Mouse (Mus musculus) embryo, embryonic 10.5 days (tissue): ENCODE measurements around the gene Gata2.
A peak's percentile ranks its signal among the peaks of the same experiment; 100 is the strongest.

Experiments used
- DNase-seq: peaks from one replicate; pipeline ENCODE4 v3.0.0-alpha.2; 2015; ENCODE audit warnings: low spot score

Gata2 gene

DNA sequence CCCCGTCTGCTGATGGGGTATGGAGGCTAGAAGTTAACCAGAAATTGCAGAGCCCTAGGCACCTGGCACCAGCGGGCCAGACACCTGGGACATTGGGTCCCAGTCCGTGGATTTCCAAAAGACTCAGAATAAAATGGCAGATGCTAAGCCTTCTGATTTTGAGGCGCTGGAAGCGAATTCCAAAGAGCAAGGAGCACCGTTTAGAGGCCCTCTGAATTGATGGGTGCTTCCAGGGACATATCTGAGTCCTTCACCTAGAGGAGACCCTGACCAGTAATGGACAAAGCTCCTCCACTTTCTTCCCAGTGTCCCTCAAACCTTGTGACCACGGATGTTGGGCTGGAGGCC is 1.3 kb downstream of the Gata2 start:
- peak; percentile 50 for DNase-seq

- peak; percentile 56 for DNase-seq
Measured at GRCm38 (mm10) chr6:88196054-88196732, 2.5 kb downstream of the Gata2 start.

DNA sequence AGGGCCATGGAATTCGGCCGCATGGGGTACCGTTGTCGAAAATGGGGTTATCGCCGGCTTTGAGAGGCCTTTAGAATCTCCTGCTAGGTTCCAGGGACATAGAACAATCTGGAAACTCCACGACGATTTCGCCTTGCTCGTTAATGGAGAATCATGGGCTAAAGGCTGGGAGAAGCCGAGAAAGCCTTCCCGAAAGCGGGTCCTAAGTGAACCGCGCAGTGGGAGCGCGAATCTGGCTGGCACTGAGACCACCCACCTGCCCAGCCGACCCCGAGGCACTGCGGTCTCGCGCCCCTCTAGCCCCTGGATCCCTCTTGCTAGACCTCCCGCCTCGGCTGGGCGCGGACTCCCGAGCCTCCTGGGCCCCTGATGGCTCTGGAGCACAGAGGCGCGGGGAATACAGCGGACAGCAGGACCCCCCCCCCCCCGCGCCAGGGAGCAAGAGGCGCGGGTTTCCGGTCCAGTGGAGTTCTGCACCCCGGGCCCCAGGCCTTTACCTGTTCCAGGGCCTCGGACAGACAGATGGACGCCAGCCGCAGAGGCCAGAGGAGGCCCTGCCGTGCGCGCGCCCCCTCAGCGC is 3.1 kb downstream of the Gata2 start:
- peak; percentile 63 for DNase-seq

GRCm38 (mm10) chr6:88197313-88198069 is 3.8 kb downstream of the Gata2 start:
- peak; percentile 48 for DNase-seq

DNA sequence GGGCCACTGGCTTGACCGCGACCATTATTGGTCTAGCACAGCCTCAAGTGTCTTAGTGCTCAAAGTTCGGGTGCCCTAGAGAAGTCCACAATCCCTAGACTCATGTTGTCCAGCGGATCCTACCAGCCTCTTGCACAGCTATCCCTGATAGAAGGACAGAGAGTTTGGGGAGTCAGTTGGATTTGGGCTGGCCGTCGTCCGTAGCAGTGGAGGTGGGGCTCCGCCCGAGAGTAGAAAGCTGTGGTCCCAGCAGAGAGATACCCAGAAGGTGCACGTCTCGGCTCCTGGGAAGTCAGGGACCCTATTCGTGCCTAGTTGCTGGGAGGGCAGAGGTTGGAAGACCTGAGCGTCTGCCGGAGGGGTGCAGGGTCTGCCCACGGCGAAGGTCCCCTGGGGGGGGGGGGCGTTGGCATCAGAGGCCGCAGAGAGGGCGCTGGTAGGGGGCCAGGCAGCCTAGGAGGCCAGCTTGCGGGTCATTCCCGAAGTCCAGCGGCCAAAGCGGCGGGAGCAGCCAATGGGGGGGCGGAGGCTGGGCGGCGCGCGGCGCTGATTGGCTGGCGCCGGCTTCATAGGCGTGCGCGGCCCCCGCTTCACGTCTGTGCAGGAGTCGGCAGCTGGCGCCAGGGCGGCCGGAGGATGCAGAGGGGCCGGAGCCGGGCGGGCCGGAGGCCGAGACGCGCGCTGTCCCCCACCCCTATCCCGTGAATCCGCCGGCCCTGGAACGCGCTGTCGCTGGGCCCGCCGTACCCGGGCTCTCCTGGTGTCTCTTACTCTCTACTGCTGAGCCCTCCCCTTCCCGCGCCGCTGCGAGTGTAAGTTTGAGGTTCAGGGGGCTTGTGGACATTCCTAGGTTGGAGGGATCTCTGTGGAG is 4.6 kb downstream of the Gata2 start:
- DNase-seq = peak; percentile 92

- DNase-seq = no peak
Measured at GRCm38 (mm10) chr6:88199001-88199717, 5.5 kb downstream of the Gata2 start.

- peak; percentile 39 for DNase-seq
Measured at GRCm38 (mm10) chr6:88199718-88200692, 6.3 kb downstream of the Gata2 start.

DNA sequence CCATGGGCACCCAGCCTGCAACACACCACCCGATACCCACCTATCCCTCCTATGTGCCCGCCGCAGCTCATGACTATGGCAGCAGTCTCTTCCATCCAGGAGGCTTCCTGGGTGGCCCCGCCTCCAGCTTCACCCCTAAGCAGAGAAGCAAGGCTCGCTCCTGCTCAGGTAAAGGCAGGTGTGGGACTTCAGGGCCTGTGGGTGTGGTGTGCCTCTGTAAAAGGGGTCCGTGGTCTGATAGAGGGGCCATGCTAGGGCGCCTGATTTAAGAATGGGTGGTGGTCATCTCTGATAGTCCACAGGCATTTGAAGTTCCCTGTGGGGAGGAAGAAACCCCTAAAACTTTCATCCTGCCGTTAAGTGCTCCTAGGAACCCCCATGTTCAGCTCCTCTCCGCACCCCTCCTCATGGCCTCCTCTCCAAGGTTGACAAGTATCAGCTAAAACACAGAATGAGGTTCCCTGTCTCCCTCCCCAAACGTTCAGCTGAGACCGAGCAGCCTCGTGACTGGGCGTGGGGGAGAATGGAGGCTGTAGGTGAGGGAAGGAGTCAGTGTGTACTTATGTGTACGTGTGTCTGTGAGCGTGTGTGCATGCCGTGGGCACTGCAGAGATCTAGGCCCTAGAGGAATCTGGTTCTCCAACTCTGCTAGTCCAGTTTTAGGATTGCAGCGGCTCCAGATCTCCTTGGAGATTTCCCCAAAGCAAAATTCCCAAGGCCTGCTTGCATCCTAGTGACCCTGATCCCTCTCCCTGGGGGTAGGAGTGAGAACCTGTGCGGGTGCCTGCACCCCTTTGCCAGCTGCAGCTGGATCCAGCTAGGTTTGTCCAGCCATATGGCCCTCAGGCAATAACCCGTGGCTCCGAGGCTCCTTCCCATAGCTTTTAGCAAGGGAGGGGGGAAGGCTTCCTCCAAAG is 7.3 kb downstream of the Gata2 start:
- peak; percentile 42 for DNase-seq

GRCm38 (mm10) chr6:88201926-88202700 is 8.4 kb downstream of the Gata2 start:
- DNase-seq = no peak

GRCm38 (mm10) chr6:88202921-88203690 is 9.4 kb downstream of the Gata2 start:
- DNase-seq = peak; percentile 66

DNA sequence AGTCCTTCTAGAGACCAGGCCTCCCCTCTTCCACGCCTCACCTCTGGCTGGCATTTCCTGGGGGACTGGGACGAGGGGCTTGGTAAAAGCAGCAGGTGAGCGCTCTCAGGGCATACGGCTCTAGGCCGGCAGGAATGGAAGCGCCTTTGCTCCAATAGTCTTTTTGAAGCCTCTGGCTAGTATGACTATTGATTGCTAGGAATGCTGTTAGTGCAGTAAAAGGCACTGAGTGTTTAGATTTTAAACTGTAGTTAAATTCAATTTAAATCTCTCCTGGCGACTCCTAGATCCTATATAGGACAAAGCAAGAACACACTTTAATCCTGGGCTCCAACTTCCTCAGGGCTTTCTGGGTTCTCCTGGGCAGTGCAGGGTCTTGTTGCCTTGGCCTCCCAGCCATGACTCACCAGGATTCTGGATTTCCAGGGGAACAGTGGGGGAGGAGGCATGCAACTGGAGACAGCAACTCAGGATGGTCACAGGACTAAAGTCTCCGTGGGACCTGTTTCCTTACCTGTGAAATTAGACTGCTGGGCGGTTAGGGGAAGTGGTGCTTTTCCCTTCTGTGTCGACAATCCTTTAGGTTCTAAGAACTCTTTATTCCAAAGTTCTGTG is 10.2 kb downstream of the Gata2 start:
- peak; percentile 48 for DNase-seq

DNA sequence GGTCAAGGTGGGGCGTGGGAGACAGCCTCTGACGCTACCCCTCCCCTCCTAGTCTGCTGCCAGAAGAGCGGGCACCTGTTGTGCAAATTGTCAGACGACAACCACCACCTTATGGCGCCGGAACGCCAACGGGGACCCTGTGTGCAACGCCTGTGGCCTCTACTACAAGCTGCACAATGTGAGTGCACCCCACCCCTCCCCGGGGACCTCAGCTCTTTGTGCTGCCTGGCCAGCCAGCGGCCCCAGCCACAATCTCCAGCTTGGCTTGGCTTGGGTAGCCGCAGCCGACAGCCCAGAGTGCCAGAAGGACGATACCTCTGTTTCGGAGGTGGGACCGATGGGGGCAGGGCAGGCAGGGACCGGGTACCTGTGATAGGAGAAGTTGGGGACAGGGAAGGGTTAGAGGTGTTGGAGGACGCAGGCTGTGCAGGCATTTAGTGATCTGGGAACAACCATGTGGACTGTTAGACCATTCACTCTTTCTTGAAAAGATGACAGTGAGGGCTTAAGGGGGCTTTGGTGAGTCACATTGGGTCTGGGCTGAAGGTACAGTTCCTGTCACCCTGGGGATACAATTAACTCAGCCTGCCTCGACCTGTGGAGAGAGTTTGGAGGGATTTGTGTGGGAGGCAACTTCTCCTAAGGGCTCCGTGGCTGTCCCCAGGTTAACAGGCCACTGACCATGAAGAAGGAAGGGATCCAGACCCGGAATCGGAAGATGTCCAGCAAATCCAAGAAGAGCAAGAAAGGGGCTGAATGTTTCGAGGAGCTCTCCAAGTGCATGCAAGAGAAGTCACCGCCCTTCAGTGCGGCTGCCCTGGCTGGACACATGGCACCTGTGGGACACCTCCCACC is 11.1 kb downstream of the Gata2 start:
- DNase-seq = peak; percentile 21

DNA sequence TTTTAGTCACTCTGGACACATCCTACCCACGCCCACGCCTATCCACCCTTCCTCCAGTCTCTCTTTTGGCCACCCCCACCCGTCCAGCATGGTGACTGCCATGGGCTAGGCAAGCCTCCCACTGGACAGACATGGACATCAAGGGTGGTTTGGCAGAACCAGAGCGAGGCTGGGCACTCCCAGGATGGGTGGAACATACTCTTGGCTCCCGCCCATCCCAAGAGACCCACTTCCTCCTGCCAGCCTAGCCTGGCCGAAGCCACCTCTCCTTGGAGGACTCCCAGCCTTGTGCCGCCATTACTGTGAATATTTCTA is 11.7 kb downstream of the Gata2 start:
- no peak for DNase-seq

DNA sequence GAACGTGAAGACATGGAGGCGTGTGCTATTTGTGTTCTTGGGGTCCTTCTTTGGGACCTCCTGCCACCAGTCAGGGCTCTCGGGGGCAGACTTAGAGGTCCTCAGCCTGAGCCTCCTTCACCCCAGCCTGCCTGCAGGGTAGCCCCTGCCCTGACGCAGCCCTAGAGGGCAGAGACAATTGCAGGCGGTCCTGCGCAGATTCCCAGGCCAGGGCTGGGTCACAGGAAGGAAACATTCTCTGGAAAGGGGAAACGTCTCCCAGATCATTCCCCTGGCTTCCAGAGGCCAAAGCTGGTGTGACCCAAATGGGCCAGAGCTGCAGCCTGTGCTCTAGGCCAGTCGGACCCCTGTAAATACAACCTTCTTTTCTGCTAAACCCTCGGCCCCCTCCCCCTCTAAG is 12.2 kb downstream of the Gata2 start:
- DNase-seq = peak; percentile 27

DNA sequence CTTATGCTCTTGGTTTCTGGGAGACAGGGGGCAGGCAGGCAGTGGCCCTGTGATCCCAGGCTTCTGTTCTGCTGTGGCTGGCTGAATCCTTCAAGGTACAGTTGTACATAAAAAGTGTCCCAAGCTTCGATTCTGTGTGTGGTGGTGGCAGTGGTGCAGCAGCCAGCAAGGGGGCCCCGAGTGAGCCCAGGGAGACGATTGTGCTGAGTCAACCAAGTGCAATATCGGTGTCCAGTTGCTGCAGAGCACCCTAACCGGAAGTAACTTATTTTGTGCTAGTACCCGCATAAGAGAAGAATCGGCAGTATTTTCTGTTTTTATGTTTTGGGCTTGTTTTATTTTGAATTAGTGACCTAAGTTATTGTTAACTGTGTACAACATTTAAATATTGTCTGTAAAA is 12.9 kb downstream of the Gata2 start:
- DNase-seq = no peak

DNA sequence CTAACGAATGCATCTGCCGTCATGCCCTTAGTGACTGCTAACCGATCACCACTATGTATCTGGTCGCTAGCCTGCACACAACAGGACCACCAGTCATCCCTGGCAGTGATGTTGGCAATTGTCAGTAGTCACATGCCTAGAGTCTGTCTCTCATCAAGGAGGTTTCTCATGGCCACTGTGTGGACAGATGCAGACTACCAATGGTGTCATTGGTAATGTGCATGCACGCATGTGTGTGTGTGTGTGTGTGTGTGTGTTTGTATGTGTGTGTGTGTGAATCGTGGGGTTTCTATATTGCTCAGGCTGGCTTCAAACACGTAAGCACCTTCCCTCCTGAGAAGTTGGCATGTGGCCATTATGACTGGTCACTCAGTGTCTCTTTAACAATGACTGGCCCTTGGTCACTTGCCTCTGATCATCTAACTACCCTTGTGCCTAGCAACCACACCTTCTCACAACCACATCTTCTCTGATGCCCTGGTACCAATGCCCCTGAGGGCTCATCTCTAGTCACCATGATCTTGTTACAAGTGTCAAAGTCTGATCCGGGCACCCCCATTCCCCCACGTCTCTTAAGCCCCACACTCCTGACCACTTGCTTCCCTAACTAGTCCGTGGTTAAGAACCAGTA is 13.8 kb downstream of the Gata2 start:
- no peak for DNase-seq
